Mouse (Mus musculus) G1E (cell line): ENCODE results near the gene Sertad4. TPM values are rescaled to one million over a fixed set of nuclear protein-coding genes. Genes with fewer than 3 reads are reported as not detected.

ENCODE experiments used
- ATAC-seq: 2 replicates; pipeline ENCODE4 v1.8.0; 2016; ENCODE audit warnings: mild to moderate bottlenecking; ENCODE audit not compliant: insufficient number of reproducible peaks, poor library complexity, low FRiP score, severe bottlenecking; ENCODE audit errors: extremely low read depth
- DNase-seq: peaks from one replicate; pipeline ENCODE4 v3.0.0; 2012; ENCODE audit warnings: low spot score
- H3K27me3 ChIP-seq: 2 replicates; pipeline ENCODE4 v1.6.1; 2012; ENCODE audit warnings: mild to moderate bottlenecking, low read length, inconsistent platforms; ENCODE audit not compliant: insufficient read depth
- H3K36me3 ChIP-seq: replicated peaks from 2 replicates; pipeline ENCODE3; 2012; ENCODE audit warnings: mild to moderate bottlenecking, inconsistent platforms
- H3K4me1 ChIP-seq: 2 replicates; pipeline ENCODE4 v1.6.1; 2012; ENCODE audit warnings: low read depth, low read length, inconsistent platforms, mixed read lengths; ENCODE audit not compliant: insufficient read depth
- H3K4me3 ChIP-seq: 2 replicates; pipeline ENCODE4 v1.5.1; 2012; ENCODE audit warnings: low read depth, mild to moderate bottlenecking, inconsistent platforms, low read length, moderate library complexity, mixed read lengths
- H3K9me3 ChIP-seq: replicated peaks from 2 replicates; pipeline ENCODE4 v1.6.1; 2012; ENCODE audit warnings: inconsistent platforms
- CTCF ChIP-seq: IDR thresholded peaks from 2 replicates; pipeline ENCODE4 v1.5.1; 2012; ENCODE audit warnings: low read depth, low read length, inconsistent platforms, mixed read lengths
- GATA1 ChIP-seq: IDR thresholded peaks from 2 replicates; pipeline ENCODE4 v1.6.1; 2012; ENCODE audit warnings: borderline replicate concordance, low read length, inconsistent platforms, mixed read lengths
- GATA2 ChIP-seq: IDR thresholded peaks from 2 replicates; pipeline ENCODE4 v1.6.1; 2012; ENCODE audit warnings: low read depth, low read length, inconsistent platforms, borderline replicate concordance
- POLR2AphosphoS5 ChIP-seq: IDR thresholded peaks from 2 replicates; pipeline ENCODE4 v1.6.1; 2012; ENCODE audit warnings: low read depth, low read length, inconsistent platforms; ENCODE audit not compliant: insufficient replicate concordance
- TAL1 ChIP-seq: conservative IDR thresholded peaks from 2 replicates; pipeline ENCODE4 v1.6.1; 2012; ENCODE audit warnings: low read depth, low read length, inconsistent platforms, mixed read lengths
- polyA plus RNA-seq: library from polyadenylated mRNA; stranded (reverse); fragments of >175 nt; gene quantifications from 2 replicates; pipeline ENCODE4 v1.2.3, GENCODE M21; 2012
- total RNA-seq, 2 experiments: library from RNA; stranded (forward) in 1 of 2; stranded (reverse) in 1 of 2; fragments of 200-1000 nt in 1 of 2; fragments of >200 nt in 1 of 2; fragmentation: Nextera tagmentation in 1 of 2; gene quantifications; 2 replicates each; pipeline ENCODE4 v1.2.3; 2014 to 2017

The Sertad4 gene
- total and polyA plus RNA-seq, 3 experiments, result 0.11 TPM; not detected in 2

DNA sequence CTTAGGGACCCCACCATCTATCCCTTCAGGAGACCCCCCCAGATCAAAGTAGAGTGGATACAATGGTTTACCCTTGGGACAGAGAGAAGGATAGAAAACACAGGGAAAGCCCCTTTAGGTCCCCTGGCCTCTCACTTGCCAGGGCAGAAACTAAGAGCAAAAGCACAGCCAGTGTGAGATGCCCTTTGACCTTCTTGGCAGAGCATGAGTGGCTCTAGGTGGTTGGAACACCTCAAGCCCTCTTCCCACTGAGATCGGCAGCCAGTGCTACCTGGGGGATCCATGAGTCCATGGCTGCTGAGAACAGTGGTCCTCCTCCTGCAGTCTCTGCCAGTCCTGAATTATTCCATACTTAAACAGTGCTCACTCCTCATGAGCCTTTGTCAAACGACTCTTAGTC, 39.8 kb downstream of the Sertad4 start:
- H3K9me3 ChIP-seq, result peaks cover 48% of the 10 kb centered on the region
- H3K27me3 ChIP-seq, result no peaks in the 10 kb centered on the region
- no peak for TF ChIP-seq POLR2AphosphoS5
- no peak for TF ChIP-seq CTCF
- no peak for TF ChIP-seq TAL1
- no peak for TF ChIP-seq GATA2
- TF ChIP-seq GATA1, result no peak
- no peak for ATAC-seq
- DNase-seq, result no peak
- H3K4me3 ChIP-seq, result no peak overlapping the region
- H3K36me3 ChIP-seq, result no peaks in the 10 kb centered on the region
- no peaks in the 10 kb centered on the region for H3K4me1 ChIP-seq

DNA sequence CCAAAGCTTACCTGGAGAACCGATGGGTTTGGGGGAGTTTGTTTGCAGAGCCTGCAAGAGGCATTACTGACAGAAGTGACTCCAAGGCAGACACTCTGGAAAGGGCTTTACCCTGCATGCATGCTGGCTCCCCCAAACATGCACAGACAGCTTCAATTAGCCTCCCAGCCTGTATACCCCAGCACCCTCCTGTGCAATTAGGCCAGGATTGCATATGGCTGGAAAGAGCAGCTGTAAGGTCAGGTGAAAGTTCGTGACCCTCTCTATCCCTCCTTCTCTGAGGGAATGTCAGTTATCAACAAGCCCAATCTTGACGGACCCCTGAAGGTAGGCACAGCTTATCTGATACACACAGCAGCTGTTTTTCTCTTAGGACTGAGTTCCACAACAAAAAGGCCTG, 40.9 kb downstream of the Sertad4 start:
- H3K27me3 ChIP-seq, result no peaks in the 10 kb centered on the region
- TF ChIP-seq CTCF (no peak), GATA2 (no peak), TAL1 (no peak), GATA1 (no peak)

DNA sequence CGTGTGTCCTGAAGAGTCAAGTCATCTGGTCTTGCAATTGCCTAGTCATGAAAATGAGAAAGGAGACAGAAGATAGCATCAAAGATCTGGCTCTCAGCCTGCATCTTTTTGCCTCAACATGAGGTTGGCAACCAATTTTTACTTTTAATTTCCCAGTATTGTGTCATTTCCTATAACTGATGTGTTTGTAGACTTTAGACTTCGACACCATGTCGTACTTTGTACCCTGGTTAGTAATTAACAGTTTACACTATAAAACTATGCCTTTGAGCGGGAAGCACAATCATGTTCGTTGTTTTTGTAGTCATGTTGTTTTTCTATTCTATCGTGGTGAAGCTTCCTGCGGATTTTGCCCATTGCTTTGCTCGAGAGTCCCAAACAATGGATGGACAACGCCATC, 42.8 kb downstream of the Sertad4 start:
- H3K36me3 ChIP-seq, result no peaks in the 10 kb centered on the region
- TF ChIP-seq POLR2AphosphoS5 (no peak), TAL1 (no peak), GATA1 (no peak), GATA2 (no peak), CTCF (no peak)
- H3K9me3 ChIP-seq, result peaks cover 38% of the 10 kb centered on the region
- no peaks in the 10 kb centered on the region for H3K27me3 ChIP-seq
- DNase-seq (no peak), ATAC-seq (no peak)
- H3K4me3 ChIP-seq, result no peak overlapping the region
- no peaks in the 10 kb centered on the region for H3K4me1 ChIP-seq

More for the DNA sequence above, 40.9 kb downstream of the Sertad4 start:
- DNase-seq (no peak), ATAC-seq (no peak)
- peaks cover 43% of the 10 kb centered on the region for H3K9me3 ChIP-seq
- H3K4me3 ChIP-seq, result no peak overlapping the region
- H3K36me3 ChIP-seq, result no peaks in the 10 kb centered on the region
- no peaks in the 10 kb centered on the region for H3K4me1 ChIP-seq

GRCm38 (mm10) chr1:192812290-192812689, 43.3 kb downstream of the Sertad4 start:
- TF ChIP-seq GATA1, result no peak
- no peak for TF ChIP-seq TAL1
- no peak for TF ChIP-seq CTCF
- no peak for TF ChIP-seq GATA2
- no peak for TF ChIP-seq POLR2AphosphoS5
- Histone ChIP-seq H3K4me1 (no peaks in the 10 kb centered on the region), H3K36me3 (no peaks in the 10 kb centered on the region), H3K4me3 (no peak overlapping the region), H3K9me3 (peaks cover 35% of the 10 kb centered on the region), H3K27me3 (no peaks in the 10 kb centered on the region)
- ATAC-seq, result no peak
- DNase-seq, result no peak

DNA sequence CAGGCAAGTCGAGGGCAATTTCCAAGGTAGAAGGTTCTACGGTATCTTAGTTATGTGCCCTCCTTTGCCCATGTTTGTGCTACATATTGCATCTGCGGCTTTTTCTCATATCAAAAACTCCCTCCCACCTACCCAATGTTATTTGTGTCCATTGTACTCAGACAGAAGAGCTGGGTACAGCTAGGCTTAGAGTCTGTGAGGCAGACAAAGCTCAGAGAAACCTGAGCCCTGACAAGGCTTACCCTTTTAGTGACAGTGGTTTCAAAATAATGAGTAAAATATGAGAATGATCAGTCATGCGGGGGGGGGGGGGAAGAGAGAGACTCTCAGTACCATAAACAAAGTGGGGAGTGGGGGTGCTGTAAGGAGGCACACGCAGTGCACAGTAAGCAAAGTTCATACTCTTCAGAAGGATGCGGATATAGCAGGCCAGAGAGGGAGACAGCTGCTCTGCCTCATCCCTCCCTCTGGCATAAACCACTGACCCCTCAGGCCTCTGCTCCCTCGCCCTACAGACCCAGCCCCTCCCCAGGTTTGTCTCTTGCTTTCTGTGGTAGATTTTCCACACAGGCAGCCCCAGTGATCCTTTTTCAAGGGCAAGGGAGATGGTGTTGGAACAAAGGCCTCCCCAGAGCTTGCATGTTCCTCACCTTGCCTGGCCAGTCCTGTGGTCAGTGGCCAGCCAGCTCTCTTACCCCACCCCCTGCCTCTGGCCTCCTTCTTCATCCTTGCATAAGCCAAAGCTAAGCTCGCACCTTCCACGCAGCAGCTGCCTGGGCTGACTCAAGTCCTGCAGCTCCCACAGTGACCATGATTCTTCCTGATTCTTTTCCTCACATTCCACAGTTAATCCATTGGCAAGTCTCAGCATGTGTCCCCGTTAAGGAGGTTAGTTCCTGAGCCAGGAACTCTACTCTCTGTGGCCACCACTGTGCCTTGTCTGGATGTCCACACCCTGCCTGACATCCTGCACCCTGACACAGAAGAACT, 49.1 kb downstream of the Sertad4 start:
- Histone ChIP-seq H3K9me3 (peaks cover 47% of the 10 kb centered on the region), H3K27me3 (no peaks in the 10 kb centered on the region), H3K4me1 (no peaks in the 10 kb centered on the region), H3K36me3 (no peaks in the 10 kb centered on the region), H3K4me3 (no peak overlapping the region)
- no peak for DNase-seq
- ATAC-seq, result no peak
- TF ChIP-seq POLR2AphosphoS5, result no peak
- no peak for TF ChIP-seq GATA2
- TF ChIP-seq TAL1, result no peak
- TF ChIP-seq CTCF, result no peak
- no peak for TF ChIP-seq GATA1

DNA sequence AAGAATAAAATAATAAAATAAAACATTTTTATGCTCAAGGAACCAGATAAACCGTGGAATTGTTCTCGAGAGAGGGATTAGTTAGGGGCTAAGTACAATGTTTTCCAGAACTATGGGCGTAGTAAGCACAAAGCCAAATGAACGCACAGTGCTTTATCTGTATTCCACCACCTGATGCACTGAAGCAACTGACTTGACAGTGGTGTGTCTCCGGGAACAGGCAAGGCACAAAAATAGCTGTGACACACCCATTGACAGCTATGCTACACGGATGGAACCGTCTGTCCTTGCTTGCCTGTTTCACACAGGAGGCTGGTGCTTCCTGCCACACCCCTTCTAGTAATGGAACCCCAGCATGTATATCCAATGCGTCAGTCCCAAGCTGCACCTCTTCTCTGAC, 55.2 kb downstream of the Sertad4 start:
- no peaks in the 10 kb centered on the region for H3K27me3 ChIP-seq
- H3K4me1 ChIP-seq, result no peaks in the 10 kb centered on the region
- no peaks in the 10 kb centered on the region for H3K36me3 ChIP-seq
- TF ChIP-seq GATA1 (no peak), CTCF (no peak), TAL1 (no peak), POLR2AphosphoS5 (no peak), GATA2 (no peak)
- no peak overlapping the region for H3K4me3 ChIP-seq
- peaks cover 62% of the 10 kb centered on the region for H3K9me3 ChIP-seq
- ATAC-seq (no peak), DNase-seq (no peak)
